Mouse (Mus musculus): ENCODE data around the gene Rab14. TPM values are rescaled to one million over a fixed set of nuclear protein-coding genes. Genes with fewer than 3 reads are reported as not detected.

Gene Rab14
- 270 and 393 TPM in 2 replicates for polyA plus RNA-seq (2015; fragmentation: Nextera tagmentation; extraction: Ambion mirVana)

GRCm38 (mm10) chr2:35200898-35201668 is at the start of gene Rab14:
Gene Rab14 (minus strand): TSS chr2:35201120.

Other genes starting within 250 kb of the Rab14 start
- gene Traf1, start 239.3 kb downstream of the Rab14 start, polyA plus RNA-seq (2015; fragmentation: Nextera tagmentation; extraction: Ambion mirVana), result 4.4 and 5.2 TPM in 2 replicates
- 2.5 and 3.7 TPM in 2 replicates for gene Hc, start 139.7 kb downstream of the Rab14 start, polyA plus RNA-seq (2015; fragmentation: Nextera tagmentation; extraction: Ambion mirVana)
- gene AI182371, start 99.6 kb downstream of the Rab14 start, polyA plus RNA-seq (2015; fragmentation: Nextera tagmentation; extraction: Ambion mirVana), result 2.5 and 3.2 TPM in 2 replicates
- 10.1 and 16.2 TPM in 2 replicates for gene Cntrl, start 91.6 kb downstream of the Rab14 start, polyA plus RNA-seq (2015; fragmentation: Nextera tagmentation; extraction: Ambion mirVana)
- gene Gsn, start 55.3 kb upstream of the Rab14 start, polyA plus RNA-seq (2015; fragmentation: Nextera tagmentation; extraction: Ambion mirVana), result 319 and 552 TPM in 2 replicates
- gene Stom, start 135.9 kb upstream of the Rab14 start, polyA plus RNA-seq (2015; fragmentation: Nextera tagmentation; extraction: Ambion mirVana), result 40.4 and 49.3 TPM in 2 replicates
- gene 4930568D16Rik, start 166.6 kb upstream of the Rab14 start, polyA plus RNA-seq (2015; fragmentation: Nextera tagmentation; extraction: Ambion mirVana), result not detected in 2 replicates
- not detected in 2 replicates for gene 4930402F06Rik, start 196.1 kb upstream of the Rab14 start, polyA plus RNA-seq (2015; fragmentation: Nextera tagmentation; extraction: Ambion mirVana)

Data from adrenal gland, postnatal 0 days (tissue).